Mouse (Mus musculus): ENCODE data around the gene AC129217.1. TPM values are rescaled to one million over a fixed set of nuclear protein-coding genes. Genes with fewer than 3 reads are reported as not detected.

The AC129217.1 gene
- not detected for polyA plus RNA-seq (2015; fragmentation: Illumina TruSeq; extraction: RNeasy Lipid Tissue Mini Kit (QIAGEN cat#74804); ENCODE audit: insufficient read depth, low read depth, low replicate concordance)

GRCm38 (mm10) chr19:8829660-8830059 lies at the start of gene AC129217.1:
Gene AC129217.1, plus strand, starts transcription at chr19:8829773.

GRCm38 (mm10) chr19:8786008-8786781 lies 43.4 kb upstream of the AC129217.1 start, which contains the start of gene Taf6l:
Gene Taf6l, minus strand, starts transcription at chr19:8786417.

GRCm38 (mm10) chr19:8798264-8798946 lies 31.2 kb upstream of the AC129217.1 start, which contains the start of gene Polr2g:
Gene Polr2g, minus strand, starts transcription at chr19:8798577.

DNA sequence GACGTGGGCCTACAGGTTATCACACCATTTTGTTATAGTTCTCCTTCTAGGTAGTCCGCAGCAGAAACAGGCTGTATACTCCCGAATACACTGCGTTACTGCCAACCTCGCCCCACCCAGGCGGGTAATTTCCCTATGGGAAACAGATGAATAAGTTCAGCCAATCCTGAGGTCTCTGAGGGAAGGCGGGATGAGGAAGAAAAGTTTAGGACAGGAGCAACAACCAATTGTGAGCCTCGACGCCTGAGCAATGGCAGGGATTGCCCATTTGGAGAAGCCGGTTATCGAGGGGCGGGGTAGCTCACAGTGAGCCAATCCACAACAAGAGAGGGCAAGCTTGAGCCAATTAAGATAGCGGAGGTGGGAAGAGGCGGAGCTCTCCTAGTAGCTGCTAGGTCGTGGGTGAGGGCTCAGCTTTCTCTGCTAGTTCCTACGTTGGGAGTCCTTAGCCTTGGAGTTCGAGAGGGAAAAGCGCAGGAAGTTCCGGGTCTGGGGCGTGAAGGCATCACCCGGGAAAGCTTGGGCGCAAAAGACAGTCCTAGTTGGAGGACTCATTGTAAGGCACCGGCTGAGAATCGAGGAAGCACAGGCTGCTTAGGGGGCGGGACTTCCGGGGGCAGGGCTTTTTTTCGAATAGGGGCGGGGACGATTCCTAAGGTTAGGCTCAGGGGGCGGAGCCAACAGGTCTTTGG lies 27.3 kb upstream of the AC129217.1 start, which contains the start of gene Zbtb3:
Gene Zbtb3, plus strand, starts transcription at position 426 of the 692 bp plus-strand sequence.

GRCm38 (mm10) chr19:8818801-8819595 lies 10.6 kb upstream of the AC129217.1 start, which contains the start of gene Ttc9c:
Gene Ttc9c, minus strand, starts transcription at chr19:8819333.

GRCm38 (mm10) chr19:8819596-8820423 lies 9.8 kb upstream of the AC129217.1 start, which contains the start of gene Hnrnpul2:
Gene Hnrnpul2, plus strand, starts transcription at chr19:8820010.

GRCm38 (mm10) chr19:8837251-8837791 lies 7.7 kb downstream of the AC129217.1 start, which contains the start of gene Bscl2:
Gene Bscl2, plus strand, starts transcription at chr19:8837467.

DNA sequence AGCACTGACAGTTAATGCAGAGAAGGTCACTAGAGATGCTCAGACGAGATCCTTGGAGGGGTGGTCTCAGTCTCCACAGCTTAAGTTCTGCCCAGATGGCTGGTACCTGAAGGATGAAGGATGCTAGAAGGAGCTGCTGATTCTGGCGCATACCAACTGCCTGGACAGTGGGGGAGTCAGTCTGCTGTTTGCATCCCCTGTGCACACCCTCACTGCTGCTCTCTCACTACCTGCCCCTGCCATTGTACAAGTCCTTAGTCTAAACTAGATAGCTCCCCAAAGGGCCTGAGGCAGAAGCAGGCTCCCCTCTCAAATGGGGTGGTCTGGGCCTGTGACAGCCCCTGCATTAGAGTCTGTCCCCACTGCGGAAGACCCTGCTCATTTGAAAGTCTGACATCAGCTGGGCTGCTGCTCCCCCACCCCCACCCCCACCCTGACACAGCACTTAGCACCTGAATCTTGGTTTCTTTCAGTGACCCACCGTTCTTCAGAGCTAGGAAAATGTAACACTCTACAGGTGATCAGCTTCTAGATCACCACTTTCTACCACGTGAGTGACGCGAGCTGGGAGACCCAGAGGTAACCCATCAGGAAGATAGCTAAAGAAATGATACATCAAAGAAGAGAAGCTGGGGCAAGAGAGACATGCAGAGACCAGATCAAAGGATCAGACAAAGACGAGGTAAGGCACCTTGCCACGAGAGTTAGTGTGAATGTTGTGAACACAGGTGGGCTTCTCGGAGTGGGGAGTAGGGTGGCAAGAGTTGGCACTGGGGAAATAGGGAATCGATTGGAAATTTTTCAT lies 9.7 kb downstream of the AC129217.1 start, which contains the start of gene Gng3:
Gene Gng3, minus strand, starts transcription at position 92 of the 805 bp plus-strand sequence.

GRCm38 (mm10) chr19:8850402-8850901 lies 20.9 kb downstream of the AC129217.1 start, which contains the start of gene Lrrn4cl:
Gene Lrrn4cl, plus strand, starts transcription at chr19:8850768.

DNA sequence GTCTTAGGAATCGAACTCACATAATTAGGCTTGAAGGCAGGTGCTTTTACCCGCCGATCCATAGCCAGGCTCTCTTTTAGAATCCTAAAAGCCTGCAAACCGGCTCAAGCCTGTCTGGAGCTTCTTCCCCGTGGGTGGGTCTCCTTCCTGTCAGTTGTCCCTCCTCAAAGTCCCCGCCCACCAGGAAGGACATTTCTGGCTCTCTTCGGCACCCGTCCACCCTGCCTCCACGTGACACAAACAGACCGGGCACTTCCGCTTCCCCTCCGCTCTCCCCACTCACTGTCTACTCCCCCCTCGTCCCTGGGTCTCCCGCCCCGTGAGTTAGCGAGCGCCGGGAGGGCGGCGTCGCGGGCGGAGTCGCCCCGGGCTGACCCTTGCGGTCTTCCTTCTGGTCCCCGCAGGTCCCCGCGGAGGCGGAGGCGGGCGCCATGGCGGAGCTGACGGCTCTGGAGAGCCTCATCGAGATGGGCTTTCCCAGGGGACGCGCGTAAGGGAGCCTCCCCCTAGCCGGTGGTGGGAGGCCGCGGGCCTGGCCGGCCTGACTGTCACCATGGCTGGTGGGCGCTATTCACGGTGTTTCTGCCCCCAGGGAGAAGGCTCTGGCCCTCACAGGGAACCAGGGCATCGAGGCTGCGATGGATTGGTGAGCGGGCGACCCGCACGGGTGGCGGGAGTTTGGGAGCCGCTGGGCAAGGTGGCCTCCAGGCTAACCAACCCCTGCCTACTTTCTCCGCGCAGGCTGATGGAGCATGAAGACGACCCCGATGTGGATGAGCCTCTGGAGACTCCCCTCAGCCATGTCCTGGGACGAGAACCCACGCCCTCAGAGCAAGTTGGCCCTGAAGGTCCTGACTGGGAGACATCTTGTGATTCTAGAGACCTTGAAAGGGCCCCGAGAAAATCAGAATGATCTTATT lies 42.0 kb downstream of the AC129217.1 start, which contains the start of gene Ubxn1:
Gene Ubxn1, plus strand, starts transcription at position 230 of the 920 bp plus-strand sequence.

GRCm38 (mm10) chr19:8880311-8881033 lies 50.9 kb downstream of the AC129217.1 start, which contains the start of gene Uqcc3:
Gene Uqcc3, minus strand, starts transcription at chr19:8880923.

GRCm38 (mm10) chr19:8883616-8884015 lies 54.0 kb downstream of the AC129217.1 start, which contains the start of the genes Lbhd1 and Gm49403:
Gene Lbhd1, plus strand, starts transcription at chr19:8883732.
Gene Gm49403, plus strand, starts transcription at chr19:8883930.

GRCm38 (mm10) chr19:8888511-8889385 lies 59.2 kb downstream of the AC129217.1 start, which contains the start of the genes 1810009A15Rik and Gm49416:
Gene 1810009A15Rik, plus strand, starts transcription at chr19:8888853.
Gene Gm49416, plus strand, starts transcription at chr19:8888926.

Measured in pancreas, adult 10 weeks (tissue).